Mouse (Mus musculus) common myeloid progenitor, adult 5-6 weeks (primary cell): ENCODE data around the gene Dscaml1. TPM values are rescaled to one million over a fixed set of nuclear protein-coding genes. Genes with fewer than 3 reads are reported as not detected.

Experiments used
- ATAC-seq: replicated peaks from 2 replicates; pipeline ENCODE4 v1.8.0; 2016; ENCODE audit warnings: low read depth, mild to moderate bottlenecking, moderate TSS enrichment, inconsistent platforms; ENCODE audit not compliant: poor library complexity, severe bottlenecking
- total RNA-seq: library from RNA; stranded (forward); fragments of 200-1000, 187-1606 nt; gene quantifications from 2 replicates; pipeline ENCODE4 v1.2.3, GENCODE M21; 2017

Dscaml1 gene
- total RNA-seq, 1 experiment from 2014 or later, result not detected

DNA sequence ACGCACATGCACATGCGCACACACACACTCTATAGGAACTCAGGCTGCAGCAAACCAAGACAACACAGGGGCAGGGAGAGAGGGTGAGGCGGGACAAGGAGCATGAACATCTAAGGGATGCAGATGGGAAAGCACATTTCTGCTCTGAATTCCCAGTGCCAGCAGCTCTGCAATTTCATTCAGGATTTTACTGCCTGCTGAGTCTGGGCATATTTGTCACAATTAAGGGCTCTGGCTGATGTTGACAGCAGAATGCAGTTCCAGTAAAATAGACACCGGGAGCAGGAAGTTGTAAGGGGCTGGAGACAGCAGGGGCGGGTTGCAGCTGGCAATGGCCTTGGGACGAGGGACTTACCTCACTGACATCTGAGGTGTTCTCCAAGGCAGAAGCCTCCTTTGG lies 367.3 kb downstream of the Dscaml1 start:
- no peak for ATAC-seq

GRCm38 (mm10) chr9:45795722-45796121 lies 369.3 kb downstream of the Dscaml1 start:
- no peak for ATAC-seq

GRCm38 (mm10) chr9:45797271-45797670 lies 370.8 kb downstream of the Dscaml1 start:
- no peak for ATAC-seq

DNA sequence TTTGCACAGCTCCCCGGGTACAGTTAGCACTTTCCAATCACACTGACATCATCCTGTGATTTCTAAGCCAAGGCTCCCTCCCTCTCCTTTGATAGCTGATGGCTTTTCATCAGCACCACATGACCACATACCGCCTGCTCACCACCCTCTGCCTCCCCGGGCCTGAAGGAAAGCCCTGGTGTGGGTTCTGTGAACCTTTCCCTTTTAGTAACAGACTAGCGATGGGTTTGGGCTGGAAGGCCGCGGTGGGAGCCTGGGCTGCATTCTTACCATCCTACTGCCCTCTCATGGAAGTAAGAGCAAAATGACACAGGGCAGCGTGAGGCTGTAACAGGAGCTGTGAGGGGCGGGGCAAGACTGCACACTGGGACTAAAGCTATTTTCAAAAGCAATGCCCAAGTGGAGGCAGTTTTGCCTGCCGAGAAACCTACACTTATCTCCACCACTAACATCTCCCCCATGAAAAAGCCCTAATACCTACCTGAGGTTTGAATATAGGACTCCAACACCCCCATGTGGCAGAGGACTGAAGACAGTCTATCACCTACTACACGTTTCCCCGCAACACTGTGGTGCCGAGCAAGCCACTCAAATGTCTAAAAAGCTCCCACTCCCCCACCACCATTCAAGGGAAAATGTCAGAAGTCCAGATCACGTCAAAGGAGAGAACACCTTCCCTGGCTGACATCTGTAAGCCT lies 372.2 kb downstream of the Dscaml1 start:
- ATAC-seq, result peak; percentile 76

DNA sequence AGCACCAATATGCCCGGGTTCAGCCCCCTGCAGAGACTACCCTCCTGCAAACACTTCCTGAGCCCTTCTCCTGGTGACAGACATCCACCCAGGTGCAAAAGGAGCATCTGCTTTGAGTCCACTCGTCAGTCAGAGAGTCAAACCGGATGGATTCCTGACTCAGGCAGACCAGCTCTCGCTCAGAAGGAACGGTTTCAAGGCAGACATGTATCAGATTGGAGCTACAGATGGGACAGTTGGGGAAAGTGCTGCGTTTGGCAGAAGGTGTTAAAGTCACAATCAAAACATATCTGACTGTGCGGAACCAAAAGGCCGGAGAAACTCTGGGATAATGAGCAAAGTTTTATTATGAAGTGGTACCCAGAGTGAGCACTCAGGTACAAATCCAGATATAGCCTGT lies 373.0 kb downstream of the Dscaml1 start:
- no peak for ATAC-seq

Other genes with a start within 250 kb of the Dscaml1 start
- not detected in 2 replicates for gene BC049352, start 244.6 kb upstream of the Dscaml1 start, total RNA-seq
- gene Tmprss4, start 222.5 kb upstream of the Dscaml1 start, total RNA-seq, result 0.19 TPM in 1 of 2 replicates, not detected in the other
- gene Il10ra, start 157.5 kb upstream of the Dscaml1 start, total RNA-seq, result 3.5 and 8.2 TPM in 2 replicates
- not detected in 2 replicates for gene Tmprss13, start 107.5 kb upstream of the Dscaml1 start, total RNA-seq
- gene Fxyd6, start 56.4 kb upstream of the Dscaml1 start, total RNA-seq, result not detected in 2 replicates
- 1.4 TPM in 1 of 2 replicates, not detected in the other for gene Fxyd2, start 27.0 kb upstream of the Dscaml1 start, total RNA-seq